Mouse (Mus musculus): ENCODE results near the gene Lman2l. TPM values are rescaled to one million over a fixed set of nuclear protein-coding genes. Genes with fewer than 3 reads are reported as not detected.
A peak's percentile ranks its signal among the peaks of the same experiment; 100 is the strongest.

The Lman2l gene
- 49.1 and 54.0 TPM in 2 replicates for total RNA-seq (2021)
- long read RNA-seq, transcript Lman2l-208 (1 exons, 1,513 nt), result minor isoform, 6 of 90 reads
- long read RNA-seq, transcript Lman2l-204 (8 exons, 3,378 nt), result major isoform, 64 of 90 reads
- long read RNA-seq, partial matches to known transcripts, result 6 of 90 reads
- long read RNA-seq, other reads (novel, unspliced or antisense), result 10 of 90 reads

- peak; percentile 97 for DNase-seq
Measured at GRCm38 (mm10) chr1:36444471-36445464, at the start of gene Lman2l. Gene Lman2l (minus strand): TSS chr1:36445271.

- DNase-seq, result no peak
Measured at GRCm38 (mm10) chr1:36493299-36493698, 48.2 kb upstream of the Lman2l start.

GRCm38 (mm10) chr1:36492416-36493139, 47.5 kb upstream of the Lman2l start:
- DNase-seq, result peak; percentile 43

GRCm38 (mm10) chr1:36489661-36490060, 44.6 kb upstream of the Lman2l start:
- no peak for DNase-seq

GRCm38 (mm10) chr1:36487111-36487510, 42.0 kb upstream of the Lman2l start:
- no peak for DNase-seq

GRCm38 (mm10) chr1:36485080-36485479, 40.0 kb upstream of the Lman2l start:
- no peak for DNase-seq

GRCm38 (mm10) chr1:36483825-36484224, 38.8 kb upstream of the Lman2l start:
- no peak for DNase-seq

- DNase-seq, result no peak
Measured at GRCm38 (mm10) chr1:36479903-36480899, 35.1 kb upstream of the Lman2l start.

GRCm38 (mm10) chr1:36478343-36478795, 33.3 kb upstream of the Lman2l start:
- no peak for DNase-seq

- DNase-seq, result no peak
Measured at GRCm38 (mm10) chr1:36476426-36476825, 31.4 kb upstream of the Lman2l start.

- DNase-seq, result no peak
Measured at GRCm38 (mm10) chr1:36475480-36476110, 30.5 kb upstream of the Lman2l start.

GRCm38 (mm10) chr1:36474646-36475045, 29.6 kb upstream of the Lman2l start:
- DNase-seq, result no peak

GRCm38 (mm10) chr1:36473211-36473780, 28.2 kb upstream of the Lman2l start:
- no peak for DNase-seq

GRCm38 (mm10) chr1:36472106-36472440, 27.0 kb upstream of the Lman2l start:
- no peak for DNase-seq

GRCm38 (mm10) chr1:36471181-36472105, 26.4 kb upstream of the Lman2l start, which contains the start of gene Cnnm4:
Gene Cnnm4 (plus strand): TSS chr1:36471620.
- peak; percentile 92 for DNase-seq

- DNase-seq, result no peak
Measured at GRCm38 (mm10) chr1:36469811-36470444, 24.9 kb upstream of the Lman2l start.

GRCm38 (mm10) chr1:36467446-36467845, 22.4 kb upstream of the Lman2l start:
- no peak for DNase-seq

- DNase-seq, result no peak
Measured at GRCm38 (mm10) chr1:36465641-36466160, 20.6 kb upstream of the Lman2l start.

GRCm38 (mm10) chr1:36461829-36462228, 16.8 kb upstream of the Lman2l start:
- no peak for DNase-seq
